Mouse (Mus musculus): ENCODE measurements at regions not wholly inside any gene's neighbourhood (a gene's known extent, or its start where the extent isn't known, plus 50 kb on each side); places are given as distances from the start of the nearest gene placed in this dataset.
"Not testable (repeated sequence)": the region's sequence is repeated elsewhere in the genome, so short reads cannot be mapped to it uniquely, and the experiment has no call there.

DNA sequence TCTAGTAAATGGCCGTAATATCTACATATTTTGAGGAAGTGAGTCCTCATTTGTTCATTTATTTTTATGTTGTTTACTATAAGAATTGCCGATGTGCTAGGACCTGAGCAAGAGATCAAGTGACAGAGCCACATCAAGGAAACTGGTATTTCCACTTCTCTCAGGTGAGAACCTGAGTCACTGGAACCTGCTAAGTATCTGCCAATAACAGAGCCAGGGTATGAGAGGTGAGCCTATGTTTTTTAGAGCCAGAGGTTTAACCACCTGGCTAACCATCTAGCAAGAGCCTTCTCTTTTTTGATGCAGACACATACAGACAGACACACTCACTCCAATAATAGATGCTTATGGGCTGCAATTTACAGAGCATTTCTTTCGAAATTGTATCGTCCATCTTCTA is 101.2 kb upstream of the Fam78b start:
- no peak for DNase-seq (ENCODE audit: low spot score in 2 of 2)

DNA sequence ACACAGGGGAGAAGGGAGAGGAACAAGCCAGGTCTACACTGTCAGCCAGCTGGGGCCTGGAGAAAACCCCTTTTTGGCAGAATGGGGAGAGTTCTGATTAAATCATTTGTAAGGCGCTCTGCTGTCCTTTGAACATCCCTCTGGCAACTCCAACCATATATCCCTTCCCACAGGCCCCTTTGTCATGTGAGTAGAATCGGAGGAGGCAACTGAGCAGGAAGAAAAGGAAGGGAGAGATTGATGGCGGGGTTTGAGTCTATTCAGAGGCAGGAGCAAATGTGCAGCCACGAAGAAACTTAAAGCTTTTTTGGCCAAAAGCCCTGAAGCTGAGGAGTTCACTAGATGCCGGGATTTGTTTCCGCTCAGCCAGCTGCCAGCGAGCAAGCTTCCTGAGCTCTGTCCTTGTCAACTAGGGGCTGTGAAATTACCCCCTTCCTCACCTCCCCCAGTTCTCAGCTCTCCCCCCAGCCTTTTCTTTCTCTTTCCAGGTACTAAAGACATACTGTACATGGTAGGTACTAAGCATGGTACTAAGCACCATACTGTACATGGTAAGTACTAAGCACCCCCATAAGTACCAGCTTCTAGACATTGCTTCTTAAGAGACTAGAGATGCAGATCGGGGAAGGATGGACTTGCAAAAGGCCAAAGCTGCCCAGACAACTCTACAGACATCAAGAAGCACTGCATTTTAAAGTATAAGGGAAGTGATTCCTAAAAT is 100.6 kb upstream of the Fam78b start:
- DNase-seq (ENCODE audit: low spot score in 2 of 2): no peak

DNA sequence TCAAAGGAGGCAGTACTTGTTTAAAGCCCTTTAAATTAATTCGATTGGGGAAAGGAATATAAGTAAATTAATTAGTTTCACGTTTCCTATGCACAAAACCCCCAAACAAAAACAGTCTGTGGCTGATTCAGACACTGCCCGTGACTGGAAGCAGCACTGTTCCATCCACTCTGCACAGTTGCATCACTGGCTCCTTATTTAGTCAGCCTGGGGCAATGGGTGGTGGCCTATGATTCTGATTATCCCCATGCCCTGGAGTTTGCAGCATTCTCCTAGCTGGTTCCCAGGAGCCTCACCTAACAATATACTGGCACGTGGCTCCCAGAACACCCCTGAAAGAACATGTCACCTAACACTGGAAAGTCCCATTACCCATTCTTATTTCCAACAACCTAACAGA is 99.6 kb upstream of the Fam78b start:
- no peak for DNase-seq (ENCODE audit: low spot score in 2 of 2)

DNA sequence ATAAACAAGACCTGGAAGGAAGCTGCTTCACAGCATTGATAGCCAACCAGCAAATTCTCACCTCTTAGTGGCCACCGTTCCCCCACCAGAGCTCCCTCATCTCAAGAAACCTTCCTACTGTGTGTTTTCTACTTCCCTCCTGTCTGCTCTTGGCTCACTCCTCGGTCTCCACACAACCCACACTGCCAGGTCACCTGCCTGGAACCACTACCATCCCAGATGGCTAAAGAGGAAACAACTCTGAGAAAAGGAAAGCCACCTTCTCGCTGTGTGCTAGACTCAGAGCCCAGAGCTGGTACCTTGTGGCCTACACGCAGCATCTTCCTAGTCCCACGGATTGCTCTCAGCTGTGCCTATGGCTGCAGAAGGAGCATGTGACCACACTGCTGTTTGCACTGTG is 97.8 kb upstream of the Fam78b start:
- no peak for DNase-seq (ENCODE audit: low spot score in 2 of 2)

DNA sequence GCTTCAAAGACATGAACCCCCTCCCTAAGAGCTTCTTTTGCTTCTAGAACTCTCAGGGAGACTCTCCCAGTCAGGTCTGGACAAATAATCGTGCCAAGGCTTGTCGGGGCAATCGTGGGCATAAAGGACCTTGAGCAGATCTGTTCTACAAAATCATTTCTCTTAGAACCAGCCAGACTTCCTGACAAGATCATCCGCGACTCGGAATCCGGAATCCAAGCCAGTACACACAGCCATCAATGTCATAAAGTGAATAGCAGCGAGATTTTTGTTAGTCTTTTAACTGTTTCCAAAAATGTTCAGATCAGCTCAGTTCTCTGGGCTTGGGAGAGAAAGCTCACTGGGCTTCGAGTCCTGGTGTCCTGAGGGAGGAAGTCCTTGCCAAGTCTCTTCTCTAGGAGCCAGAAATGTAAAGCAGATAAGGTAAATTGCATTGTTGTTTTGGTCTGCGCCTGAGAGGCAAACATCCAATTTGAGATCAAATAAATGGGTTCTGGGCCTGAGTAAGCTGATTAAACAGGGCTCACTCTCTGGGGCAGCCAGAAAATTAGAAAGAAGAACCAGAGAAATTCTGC is 92.9 kb upstream of the Fam78b start:
- no peak for DNase-seq (ENCODE audit: low spot score in 2 of 2)

DNA sequence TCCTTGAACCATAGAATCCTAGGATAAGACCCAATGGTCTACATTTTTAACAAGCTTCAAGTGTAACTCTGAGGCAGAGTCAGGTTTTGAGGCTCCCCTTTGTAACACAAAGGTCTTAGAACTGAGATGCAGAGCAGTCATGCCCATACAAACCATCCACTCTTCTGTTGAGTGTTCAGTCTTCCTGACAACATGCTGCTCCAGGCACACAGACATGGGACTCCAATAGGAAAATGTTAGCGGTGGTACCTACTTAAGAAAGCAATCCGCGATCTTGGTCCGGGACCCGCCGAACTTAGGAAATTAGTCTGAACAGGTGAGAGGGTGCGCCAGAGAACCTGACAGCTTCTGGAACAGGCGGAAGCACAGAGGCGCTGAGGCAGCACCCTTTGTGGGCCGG is 89.0 kb upstream of the Fam78b start:
- not testable (repeated sequence) for DNase-seq (ENCODE audit: low spot score in 2 of 2)

DNA sequence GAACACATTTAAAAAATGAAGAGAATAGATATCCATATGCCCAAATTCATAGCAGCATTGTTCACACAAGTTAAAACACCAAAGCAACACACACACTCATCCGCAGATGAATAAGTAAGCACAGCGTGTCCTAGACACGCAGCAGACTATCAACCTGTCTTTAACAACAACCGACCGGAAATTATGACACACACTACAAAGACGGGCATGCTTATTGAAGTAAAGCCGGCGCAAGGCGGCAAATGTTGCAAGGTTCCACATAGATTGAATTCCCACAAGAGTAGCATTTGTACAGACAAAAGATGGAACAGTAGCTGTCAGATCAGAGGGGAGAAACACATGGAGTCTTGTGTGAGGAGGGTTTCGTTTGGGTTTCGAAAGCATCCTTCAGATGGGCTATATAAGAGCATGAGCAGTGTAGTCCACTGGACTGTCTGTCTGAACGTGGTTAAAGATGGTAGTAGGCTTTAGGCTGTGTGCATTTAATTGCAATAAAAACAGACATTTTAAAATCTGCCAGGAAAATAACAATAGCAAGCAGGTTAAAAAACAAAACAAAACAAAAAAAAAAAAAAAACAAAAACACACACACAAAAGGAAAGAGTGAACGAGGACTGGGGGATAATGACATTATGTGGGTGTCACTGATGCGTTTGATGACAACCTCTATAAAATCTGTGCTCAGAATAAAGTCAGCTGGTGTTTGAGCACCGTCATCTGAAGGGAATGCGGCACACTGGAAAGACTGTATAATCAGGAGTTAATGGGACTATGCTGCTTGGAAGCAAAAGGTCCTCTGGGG is 78.1 kb upstream of the Fam78b start:
- no peak for DNase-seq (ENCODE audit: low spot score in 2 of 2)

DNA sequence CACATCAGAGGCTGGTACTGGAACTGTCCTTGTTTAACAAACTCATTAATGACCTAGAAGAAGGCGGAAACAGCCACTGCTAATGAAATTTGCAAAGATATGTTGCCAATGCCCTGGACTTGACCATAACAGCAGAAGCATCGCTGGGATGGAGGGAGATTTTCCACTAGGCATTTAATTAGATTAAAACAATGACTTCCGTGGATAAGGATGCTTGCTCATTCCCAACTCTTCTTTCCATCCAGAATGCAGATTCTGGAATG is 77.6 kb upstream of the Fam78b start:
- DNase-seq (ENCODE audit: low spot score in 2 of 2): no peak

DNA sequence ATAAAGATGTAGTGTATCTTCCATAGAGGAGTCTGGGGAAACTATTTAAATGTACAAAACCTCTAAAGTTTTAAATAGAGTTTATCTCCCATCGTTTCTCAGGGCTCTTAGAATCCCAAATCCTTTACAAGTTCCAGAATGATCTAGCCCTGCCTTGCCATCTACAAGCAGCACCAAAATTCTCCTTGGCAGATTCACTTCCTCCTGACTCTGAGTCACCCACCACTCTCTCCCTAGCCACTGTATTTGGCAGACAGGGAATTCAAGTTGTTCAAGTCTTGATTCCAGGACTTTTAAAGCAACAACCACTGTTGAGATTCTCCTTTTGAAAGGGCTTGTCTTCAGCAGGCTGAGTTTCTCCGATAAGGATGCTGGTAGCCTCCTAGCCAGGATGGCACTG is 77.1 kb upstream of the Fam78b start:
- no peak for DNase-seq (ENCODE audit: low spot score in 2 of 2)

DNA sequence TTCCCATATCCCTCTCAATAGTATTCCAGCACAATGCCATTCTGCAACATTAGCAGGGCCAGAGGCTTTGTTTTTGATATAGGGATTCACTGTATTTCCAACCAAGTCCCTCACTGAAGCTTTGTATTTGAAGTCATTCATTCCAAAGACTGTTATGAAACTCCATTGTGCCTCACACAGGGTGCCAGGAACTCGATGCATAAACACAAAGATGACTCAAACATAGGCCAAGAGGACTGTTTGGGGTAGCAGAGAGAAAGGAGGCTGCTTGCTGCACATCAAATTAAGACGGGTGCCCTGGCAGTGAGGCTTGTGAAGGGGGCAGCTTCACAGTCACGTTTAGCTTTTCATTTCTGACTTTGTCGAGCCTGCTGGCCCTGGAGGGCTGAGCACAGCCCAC is 75.1 kb upstream of the Fam78b start:
- DNase-seq (ENCODE audit: low spot score in 2 of 2): no peak

DNA sequence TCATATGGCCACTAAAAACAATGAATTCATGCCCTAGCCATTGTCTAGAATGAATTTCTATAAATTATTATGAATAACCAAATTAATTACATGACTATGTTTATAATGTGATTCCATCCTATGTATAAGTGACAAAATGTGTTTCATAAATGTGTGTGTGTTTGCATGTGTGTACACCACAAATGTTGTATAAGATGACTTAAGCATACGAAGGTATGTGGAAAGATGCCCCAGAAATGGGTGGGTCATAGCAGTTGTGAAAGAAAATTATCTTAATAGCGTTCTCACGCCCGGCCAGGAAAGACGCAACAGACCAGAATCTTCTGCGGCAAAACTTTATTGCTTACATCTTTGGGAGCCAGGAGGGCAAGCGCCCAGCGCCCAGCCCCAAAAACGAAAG is 61.5 kb upstream of the Fam78b start:
- DNase-seq (ENCODE audit: low spot score in 2 of 2): not testable (repeated sequence)

DNA sequence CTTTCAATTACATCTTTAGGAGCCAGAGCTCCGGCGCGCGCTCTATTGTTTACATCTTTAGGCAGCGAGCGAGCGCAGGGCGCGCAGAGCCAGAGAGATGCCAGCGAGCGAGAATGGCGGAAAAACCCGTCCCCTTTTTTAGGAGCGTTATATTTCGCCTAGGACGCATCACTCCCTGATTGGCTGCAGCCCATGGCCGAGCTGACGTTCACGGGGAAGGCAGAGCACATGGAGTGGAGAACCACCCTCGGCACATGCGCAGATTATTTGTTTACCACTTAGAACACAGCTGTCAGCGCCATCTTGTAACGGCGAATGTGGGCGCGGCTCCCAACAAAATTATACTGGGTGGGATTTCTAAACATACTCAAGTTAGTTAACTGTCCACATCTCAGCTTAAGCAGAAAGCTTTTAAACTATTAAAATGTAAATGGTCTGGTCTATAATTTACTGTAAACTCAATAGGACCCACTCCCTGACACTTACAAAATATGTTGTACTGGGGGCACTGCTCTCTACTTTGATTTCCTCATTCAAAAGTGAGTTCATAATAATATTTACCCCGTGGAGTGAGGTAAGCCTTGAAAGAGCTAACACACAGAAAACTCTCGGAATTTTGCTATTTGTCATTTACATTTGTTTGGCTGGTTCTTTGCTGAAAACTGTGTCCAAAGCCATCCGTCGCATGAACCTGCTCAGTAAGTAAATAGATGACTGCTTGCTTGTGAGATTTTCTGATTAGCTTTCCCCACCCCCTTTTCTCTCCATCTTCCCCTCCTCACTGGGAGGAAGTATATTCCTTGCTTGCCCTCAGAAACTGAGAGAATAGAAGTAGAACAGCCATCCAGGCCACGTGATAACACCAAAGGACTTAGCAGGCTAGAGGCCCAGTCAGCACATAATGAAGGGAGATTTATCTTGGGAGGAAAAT is 60.8 kb upstream of the Fam78b start:
- DNase-seq (ENCODE audit: low spot score in 2 of 2): not testable (repeated sequence)

DNA sequence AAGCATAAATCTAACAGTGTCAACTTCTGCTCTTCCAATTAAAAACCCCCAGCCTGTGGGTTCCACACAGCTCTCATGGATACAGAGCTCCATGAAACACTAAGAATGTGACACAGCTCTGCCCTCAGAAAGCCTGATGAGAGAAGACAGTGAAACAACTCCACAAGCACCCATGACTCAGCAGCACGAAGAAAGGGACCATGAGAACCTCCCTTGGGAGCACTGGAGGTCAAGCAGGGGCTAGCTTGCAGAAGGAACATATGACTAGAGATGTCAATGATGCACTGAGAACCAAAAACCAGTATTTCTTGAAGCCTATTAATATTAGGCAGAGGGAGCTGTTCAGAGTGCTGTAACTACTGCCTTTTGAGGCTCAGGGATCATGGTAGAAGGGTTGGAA is 59.0 kb upstream of the Fam78b start:
- no peak for DNase-seq (ENCODE audit: low spot score in 2 of 2)

DNA sequence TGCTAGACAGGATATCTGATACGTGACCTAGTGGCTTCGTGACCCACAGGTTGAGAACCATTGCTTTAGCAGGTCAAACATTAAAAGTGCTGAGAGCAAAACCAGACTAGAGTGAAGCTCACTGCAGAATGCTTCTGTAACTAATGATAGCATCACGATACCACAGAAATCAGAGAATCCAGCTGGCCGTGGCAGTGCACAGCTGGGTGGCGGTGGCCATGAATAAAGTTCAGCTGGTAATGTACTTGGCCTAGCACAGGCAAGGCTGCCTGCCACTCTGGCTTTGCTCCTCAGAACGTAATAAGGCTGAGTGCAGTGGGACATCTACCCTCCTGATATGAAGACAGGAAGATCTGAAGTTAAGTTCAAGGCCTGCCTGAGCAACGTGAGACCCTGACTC is 56.7 kb upstream of the Fam78b start:
- no peak for DNase-seq (ENCODE audit: low spot score in 2 of 2)

DNA sequence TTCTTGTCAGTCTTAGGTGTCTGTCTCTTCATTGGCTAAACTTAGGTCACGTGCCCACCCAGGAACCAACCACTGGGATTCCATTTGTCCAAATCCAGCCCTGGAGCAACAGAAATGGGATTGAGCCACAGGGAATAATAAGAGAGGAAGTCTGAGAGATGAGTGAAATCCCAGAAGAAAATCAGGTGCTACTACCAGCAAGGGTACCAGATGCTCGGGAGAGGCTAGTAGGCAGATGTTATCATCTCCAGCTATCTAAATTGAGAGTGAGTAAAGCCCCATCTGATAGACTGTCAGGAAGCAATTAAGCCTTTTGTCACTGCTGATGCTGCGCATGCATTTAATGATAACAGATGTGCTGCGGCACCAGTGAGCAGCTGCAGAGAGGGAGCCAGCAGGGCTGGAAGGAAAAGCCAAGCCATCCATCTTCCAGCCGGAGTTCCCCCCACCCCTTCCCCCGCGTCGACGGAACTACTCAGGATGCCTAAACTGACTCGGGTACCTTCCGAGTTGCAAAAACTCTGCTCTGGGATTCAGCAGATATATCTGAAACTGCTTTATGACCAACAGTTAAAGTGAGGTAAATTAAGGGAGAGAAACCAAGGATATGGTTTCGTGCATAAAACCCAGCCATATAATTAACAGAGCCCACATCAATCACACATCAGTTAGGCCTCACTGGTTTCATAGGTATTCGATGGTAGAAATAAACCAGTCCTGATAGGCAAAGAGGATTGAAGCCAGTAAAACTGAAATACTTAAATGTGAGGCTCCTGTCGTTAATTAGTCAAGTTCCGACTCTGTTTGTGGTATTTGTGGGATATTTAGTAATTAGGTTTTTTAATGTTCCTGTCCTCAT is 53.1 kb upstream of the Fam78b start:
- no peak for DNase-seq (ENCODE audit: low spot score in 2 of 2)
